Mouse (Mus musculus) intestine, embryonic 16.5 days (tissue): ENCODE results near the gene Pf4. TPM values are rescaled to one million over a fixed set of nuclear protein-coding genes. Genes with fewer than 3 reads are reported as not detected.
"Not testable (repeated sequence)": the region's sequence is repeated elsewhere in the genome, so short reads cannot be mapped to it uniquely, and the experiment has no call there.

Experiments used
- ATAC-seq: fragments of 200-750 bp; cut with Nextera tagmentation; 2 replicates; pipeline ENCODE4 v1.8.0; 2017; ENCODE audit warnings: moderate TSS enrichment, moderate library complexity
- H3K27ac ChIP-seq: fragments of 300-500 bp; sonication (generic); 2 replicates; pipeline ENCODE4 v1.5.1; 2014; ENCODE audit warnings: mild to moderate bottlenecking, low read length
- H3K27me3 ChIP-seq: fragments of 300-500 bp; sonication (generic); replicated peaks from 2 replicates; pipeline ENCODE4 v1.6.1; 2014; ENCODE audit warnings: low read length, control low read depth, mixed read lengths; ENCODE audit not compliant: control insufficient read depth, insufficient read depth
- H3K36me3 ChIP-seq: fragments of 300-500 bp; sonication (generic); 2 replicates; pipeline ENCODE4 v1.6.1; 2014; ENCODE audit warnings: low read length, control low read depth; ENCODE audit not compliant: control insufficient read depth, insufficient read depth
- H3K4me1 ChIP-seq: fragments of 300-500 bp; sonication (generic); 2 replicates; pipeline ENCODE4 v1.6.1; 2014; ENCODE audit warnings: low read length, control low read depth, mixed read lengths; ENCODE audit not compliant: control insufficient read depth, insufficient read depth
- H3K4me2 ChIP-seq: fragments of 300-500 bp; sonication (generic); 2 replicates; pipeline ENCODE4 v1.6.1; 2014; ENCODE audit warnings: low read depth, low read length, control low read depth
- H3K4me3 ChIP-seq: fragments of 300-500 bp; sonication (generic); 2 replicates; pipeline ENCODE4 v1.5.1; 2014; ENCODE audit warnings: mild to moderate bottlenecking, low read length
- H3K9ac ChIP-seq: fragments of 300-500 bp; sonication (generic); 2 replicates; pipeline ENCODE4 v1.6.1; 2014; ENCODE audit warnings: low read depth, low read length
- H3K9me3 ChIP-seq: fragments of 300-500 bp; sonication (generic); 2 replicates; pipeline ENCODE4 v1.6.1; 2016; ENCODE audit warnings: low read length, control low read depth; ENCODE audit not compliant: control insufficient read depth
- WGBS: fragments of 180-500 bp; shearing (Covaris S2); extraction: QIAGEN DNeasy Blood & Tissue Kit; methylation state at CpG from one replicate; pipeline ENCODE4 v1.1.7; 2014; 5-methylcytosine and 5-hydroxymethylcytosine counted together
- polyA plus RNA-seq: library from polyadenylated mRNA; unstranded; fragments of >200 nt; fragmentation: Nextera tagmentation; extraction: Ambion mirVana; gene quantifications from 2 replicates; pipeline ENCODE4 v1.2.1, GENCODE M21; 2015

The Pf4 gene
- polyA plus RNA-seq, 1 experiment from 2014 or later, result 47.1 TPM

- 77% methylated on average over 3 of the region's 3 CpGs for WGBS
Measured at GRCm38 (mm10) chr5:90783697-90784096, 11.5 kb downstream of the Pf4 start.

GRCm38 (mm10) chr5:90785659-90786588, 13.7 kb downstream of the Pf4 start, which contains the start of gene Cxcl3:
Cxcl3 (plus strand) TSS chr5:90786103.
- ATAC-seq, result peak; percentile 81
- Histone ChIP-seq H3K4me3 (peak within 1 kb of the TSS; percentile 41), H3K36me3 (no peaks in the 10 kb centered on the region), H3K27ac (no peak within 1 kb of the TSS), H3K4me2 (peak within 1 kb of the TSS; percentile 82), H3K27me3 (no peaks in the 10 kb centered on the region), H3K9ac (peak within 1 kb of the TSS; percentile 49; the same call in 1 of the 2 replicates), H3K4me1 (0 out of 2 replicates have a peak, but pooled peaks cover 4% of the 10 kb centered on the region), H3K9me3 (no peaks in the 10 kb centered on the region)
- WGBS, result 18% methylated on average over 26 of the region's 26 CpGs

More at GRCm38 (mm10) chr5:90783697-90784096, 11.5 kb downstream of the Pf4 start:
- no peak for ATAC-seq
- Histone ChIP-seq H3K27me3 (no peaks in the 10 kb centered on the region), H3K4me2 (no peak overlapping the region), H3K4me3 (no peak overlapping the region), H3K9ac (no peak overlapping the region), H3K4me1 (0 out of 2 replicates have a peak, but pooled peaks cover 4% of the 10 kb centered on the region), H3K9me3 (no peaks in the 10 kb centered on the region), H3K36me3 (no peaks in the 10 kb centered on the region), H3K27ac (no peak overlapping the region)

GRCm38 (mm10) chr5:90788114-90788513, 15.9 kb downstream of the Pf4 start:
- no peaks in the 10 kb centered on the region for H3K27me3 ChIP-seq
- H3K36me3 ChIP-seq, result no peaks in the 10 kb centered on the region
- WGBS, result 83% methylated on average over 4 of the region's 4 CpGs
- 0 out of 2 replicates have a peak, but pooled peaks cover 4% of the 10 kb centered on the region for H3K4me1 ChIP-seq
- no peak overlapping the region for H3K4me2 ChIP-seq
- no peak for ATAC-seq
- no peak overlapping the region for H3K27ac ChIP-seq
- H3K9ac ChIP-seq, result no peak overlapping the region
- no peak overlapping the region for H3K4me3 ChIP-seq
- H3K9me3 ChIP-seq, result no peaks in the 10 kb centered on the region

GRCm38 (mm10) chr5:90789306-90790073, 17.3 kb downstream of the Pf4 start:
- 68% methylated on average over 11 of the region's 11 CpGs for whole genome bisulfite sequencing
- Histone ChIP-seq H3K9ac (no peak overlapping the region), H3K36me3 (no peaks in the 10 kb centered on the region), H3K9me3 (no peaks in the 10 kb centered on the region), H3K4me1 (0 out of 2 replicates have a peak, but pooled peaks cover 6% of the 10 kb centered on the region), H3K4me3 (no peak overlapping the region), H3K27ac (no peak overlapping the region), H3K27me3 (no peaks in the 10 kb centered on the region), H3K4me2 (no peak overlapping the region)
- no peak for ATAC-seq

GRCm38 (mm10) chr5:90790074-90790502, 17.9 kb downstream of the Pf4 start:
- 44% methylated on average over 8 of the region's 8 CpGs for WGBS

GRCm38 (mm10) chr5:90794195-90794625, 22.0 kb downstream of the Pf4 start, which contains the start of gene Cxcl15:
Cxcl15 (plus strand) TSS chr5:90794534.
- H3K9ac ChIP-seq, result no peak within 1 kb of the TSS
- 0 out of 2 replicates have a peak, but pooled peaks cover 3% of the 10 kb centered on the region for H3K4me1 ChIP-seq
- no peak within 1 kb of the TSS for H3K27ac ChIP-seq
- WGBS, result 47% methylated on average over 5 of the region's 5 CpGs
- no peak for ATAC-seq
- no peaks in the 10 kb centered on the region for H3K36me3 ChIP-seq
- no peak within 1 kb of the TSS for H3K4me2 ChIP-seq
- no peaks in the 10 kb centered on the region for H3K27me3 ChIP-seq
- H3K4me3 ChIP-seq, result no peak within 1 kb of the TSS
- H3K9me3 ChIP-seq, result no peaks in the 10 kb centered on the region

More at GRCm38 (mm10) chr5:90790074-90790502, 17.9 kb downstream of the Pf4 start:
- Histone ChIP-seq H3K4me1 (0 out of 2 replicates have a peak, but pooled peaks cover 6% of the 10 kb centered on the region), H3K9ac (no peak overlapping the region), H3K36me3 (no peaks in the 10 kb centered on the region), H3K9me3 (no peaks in the 10 kb centered on the region), H3K4me3 (no peak overlapping the region), H3K4me2 (no peak overlapping the region), H3K27me3 (no peaks in the 10 kb centered on the region), H3K27ac (no peak overlapping the region)
- ATAC-seq, result no peak

- 88% methylated on average over 2 of the region's 2 CpGs for WGBS
- not testable (repeated sequence) for H3K4me1 ChIP-seq, H3K9ac ChIP-seq, H3K36me3 ChIP-seq, H3K4me3 ChIP-seq, ATAC-seq, H3K27me3 ChIP-seq, H3K4me2 ChIP-seq, H3K27ac ChIP-seq, H3K9me3 ChIP-seq
Measured at GRCm38 (mm10) chr5:90795392-90795791, 23.2 kb downstream of the Pf4 start.

GRCm38 (mm10) chr5:90804574-90804973, 32.3 kb downstream of the Pf4 start:
- no peaks in the 10 kb centered on the region for H3K27me3 ChIP-seq
- no peak for ATAC-seq
- no peak overlapping the region for H3K4me3 ChIP-seq
- no peaks in the 10 kb centered on the region for H3K4me1 ChIP-seq
- no peak overlapping the region for H3K4me2 ChIP-seq
- H3K9ac ChIP-seq, result no peak overlapping the region
- H3K36me3 ChIP-seq, result no peaks in the 10 kb centered on the region
- H3K27ac ChIP-seq, result no peak overlapping the region
- H3K9me3 ChIP-seq, result no peaks in the 10 kb centered on the region

GRCm38 (mm10) chr5:90806050-90806449, 33.8 kb downstream of the Pf4 start:
- Histone ChIP-seq H3K4me3 (no peak overlapping the region), H3K4me2 (no peak overlapping the region), H3K9ac (no peak overlapping the region), H3K4me1 (no peaks in the 10 kb centered on the region), H3K36me3 (no peaks in the 10 kb centered on the region), H3K27me3 (no peaks in the 10 kb centered on the region), H3K27ac (no peak overlapping the region), H3K9me3 (no peaks in the 10 kb centered on the region)
- ATAC-seq, result no peak
